7 mouse cellular contexts compared by ENCODE assay signal in the genomic region with DNA sequence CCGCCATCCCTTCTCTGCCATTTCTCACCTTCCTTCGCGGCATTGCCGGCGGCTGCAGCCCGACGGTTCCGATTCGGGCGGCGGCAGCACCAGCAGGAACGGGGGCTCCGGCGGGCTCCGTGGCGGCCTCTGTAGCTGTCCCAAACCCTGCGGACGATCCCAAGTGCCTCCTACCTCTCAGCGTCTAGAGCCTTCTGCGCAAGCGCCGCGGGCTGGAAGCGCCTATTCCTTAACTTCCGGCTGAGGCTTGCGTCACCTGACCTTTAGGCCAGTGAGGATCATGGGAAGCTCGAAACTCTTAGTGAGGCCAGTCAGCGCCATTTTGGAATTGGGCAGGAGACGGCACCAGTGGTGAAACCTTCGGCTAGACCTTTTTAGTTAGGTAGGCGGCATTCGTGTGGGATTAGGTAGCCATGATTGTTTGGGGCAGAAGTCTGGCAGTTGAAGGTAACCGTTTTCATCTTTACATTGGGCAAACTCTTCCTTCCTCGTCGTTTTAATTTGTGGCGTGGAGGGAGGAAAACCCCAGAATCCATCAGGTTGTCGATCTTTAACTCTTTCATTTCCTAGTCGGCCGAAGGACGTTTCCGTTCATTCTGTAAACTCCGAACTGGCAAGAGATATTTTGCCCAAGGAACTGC. TPM values are rescaled to one million over a fixed set of nuclear protein-coding genes. Genes with fewer than 3 reads are reported as not detected.
DNase-seq lines count a peak whose midpoint lies in the region; ATAC-seq lines count a peak whose summit lies in the region.

A gene (minus strand): TSS at position 240 of the 641 bp plus-strand sequence.

- peaks cover 7% of the 10 kb centered on the region for H3K36me3 ChIP-seq in embryonic facial prominence, embryonic 12.5 days
- peaks cover 5% of the 10 kb centered on the region; the same call in 1 of the 2 replicates for H3K36me3 ChIP-seq in limb, embryonic 11.5 days (ENCODE audit: control insufficient read depth, insufficient read depth, low read length)
- peaks cover 11% of the 10 kb centered on the region for H3K36me3 ChIP-seq in midbrain, embryonic 14.5 days (ENCODE audit: control insufficient read depth, insufficient read depth, low read length)

- under 1% methylated on average over 42 of the region's 42 CpGs for WGBS in embryonic facial prominence, embryonic 12.5 days
- 0% methylated on average over 42 of the region's 42 CpGs for WGBS in limb, embryonic 11.5 days
- under 1% methylated on average over 42 of the region's 42 CpGs for WGBS in midbrain, embryonic 14.5 days

- peak within 1 kb of the TSS; percentile 97 for H3K9ac ChIP-seq in embryonic facial prominence, embryonic 12.5 days
- H3K9ac ChIP-seq in limb, embryonic 11.5 days (ENCODE audit: low read length) = peak within 1 kb of the TSS; percentile 86
- H3K9ac ChIP-seq in midbrain, embryonic 14.5 days (replicated peaks; ENCODE audit: low read length) = peak within 1 kb of the TSS; percentile 90

- no peaks in the 10 kb centered on the region for H3K9me3 ChIP-seq in embryonic facial prominence, embryonic 12.5 days
- no peaks in the 10 kb centered on the region for H3K9me3 ChIP-seq in limb, embryonic 11.5 days (ENCODE audit: control insufficient read depth, low read length)
- H3K9me3 ChIP-seq in midbrain, embryonic 14.5 days (ENCODE audit: control insufficient read depth, low read length) = no peaks in the 10 kb centered on the region

- peak within 1 kb of the TSS; percentile 62 for H3K4me2 ChIP-seq in embryonic facial prominence, embryonic 12.5 days (replicated peaks)
- H3K4me2 ChIP-seq in limb, embryonic 11.5 days (ENCODE audit: low read depth, severe bottlenecking) = peak within 1 kb of the TSS; percentile 63
- peak within 1 kb of the TSS; percentile 68 for H3K4me2 ChIP-seq in midbrain, embryonic 14.5 days (ENCODE audit: low read length)

- peaks cover 15% of the 10 kb centered on the region for H3K4me1 ChIP-seq in embryonic facial prominence, embryonic 12.5 days
- H3K4me1 ChIP-seq in limb, embryonic 11.5 days (ENCODE audit: control insufficient read depth, insufficient read depth, low read length) = peaks cover 6% of the 10 kb centered on the region; the same call in 1 of the 2 replicates
- H3K4me1 ChIP-seq in midbrain, embryonic 14.5 days (ENCODE audit: control insufficient read depth, insufficient read depth, low read length) = peaks cover 15% of the 10 kb centered on the region

- H3K27me3 ChIP-seq in embryonic facial prominence, embryonic 12.5 days = no peaks in the 10 kb centered on the region
- H3K27me3 ChIP-seq in limb, embryonic 11.5 days (ENCODE audit: control insufficient read depth, insufficient read depth, low read length) = no peaks in the 10 kb centered on the region
- no peaks in the 10 kb centered on the region for H3K27me3 ChIP-seq in midbrain, embryonic 14.5 days (ENCODE audit: control insufficient read depth, insufficient read depth, low read length)

- H3K27ac ChIP-seq in embryonic facial prominence, embryonic 12.5 days = peak within 1 kb of the TSS; percentile 94
- H3K27ac ChIP-seq in limb, embryonic 11.5 days (replicated peaks; ENCODE audit: low read depth, low read length) = peak within 1 kb of the TSS; percentile 84
- H3K27ac ChIP-seq in midbrain, embryonic 14.5 days (replicated peaks; ENCODE audit: low read depth, low read length) = peak within 1 kb of the TSS; percentile 95

- peak; percentile 94 for DNase-seq in adrenal gland, postnatal 25 days
- DNase-seq in heart, adult 11 months = peak; percentile 100
- peak; percentile 96 for DNase-seq in kidney, adult 18-20 months
- DNase-seq in limb, embryonic 11.5 days (ENCODE audit: low spot score) = peak; percentile 96
- DNase-seq in midbrain, embryonic 14.5 days = peak; percentile 99
- DNase-seq in spleen, adult 18-20 months = peak; percentile 89 to 94

- H3K4me3 ChIP-seq in embryonic facial prominence, embryonic 12.5 days = peak within 1 kb of the TSS; percentile 91
- peak within 1 kb of the TSS; percentile 74 for H3K4me3 ChIP-seq in limb, embryonic 11.5 days (ENCODE audit: low read depth, low read length)
- H3K4me3 ChIP-seq in midbrain, embryonic 14.5 days (replicated peaks; ENCODE audit: low read depth, low read length) = peak within 1 kb of the TSS; percentile 94

- ATAC-seq in embryonic facial prominence, embryonic 12.5 days (ENCODE audit: insufficient number of reproducible peaks, insufficient read depth, low FRiP score, low TSS enrichment) = peak; percentile 90
- ATAC-seq in limb, embryonic 11.5 days (ENCODE audit: insufficient number of reproducible peaks, low FRiP score, low TSS enrichment, low read depth) = peak; percentile 92
- peak; percentile 95 for ATAC-seq in midbrain, embryonic 14.5 days (ENCODE audit: low FRiP score, low TSS enrichment)

RNA-seq across cellular contexts. Expression of the gene that starts here (rescaled TPM):
- 51.7 and 58.0 TPM in 2 replicates for total RNA-seq in adrenal gland, postnatal 25 days (2021)
- polyA plus RNA-seq in embryonic facial prominence, embryonic 12.5 days (2016; fragmentation: Nextera tagmentation; extraction: Ambion mirVana) = 77.8 and 82.1 TPM in 2 replicates
- 80.4 and 84.7 TPM in 2 replicates for polyA plus RNA-seq in limb, embryonic 11.5 days (2014; fragmentation: Nextera tagmentation; extraction: Ambion mirVana)
- 56.6 and 65.2 TPM in 2 replicates for polyA plus RNA-seq in midbrain, embryonic 14.5 days (2014; fragmentation: Nextera tagmentation; extraction: Ambion mirVana)

Comparison
In these comparisons a context has a peak if more than half of its experiments do, and no peak if none do; other contexts are left out.
1. Peak in every context shown above with its lines: DNase-seq, ATAC-seq, H3K4me3 ChIP-seq and H3K27ac ChIP-seq.